Comparison of ENCODE assay signal across 26 mouse cellular contexts in the genomic region with DNA sequence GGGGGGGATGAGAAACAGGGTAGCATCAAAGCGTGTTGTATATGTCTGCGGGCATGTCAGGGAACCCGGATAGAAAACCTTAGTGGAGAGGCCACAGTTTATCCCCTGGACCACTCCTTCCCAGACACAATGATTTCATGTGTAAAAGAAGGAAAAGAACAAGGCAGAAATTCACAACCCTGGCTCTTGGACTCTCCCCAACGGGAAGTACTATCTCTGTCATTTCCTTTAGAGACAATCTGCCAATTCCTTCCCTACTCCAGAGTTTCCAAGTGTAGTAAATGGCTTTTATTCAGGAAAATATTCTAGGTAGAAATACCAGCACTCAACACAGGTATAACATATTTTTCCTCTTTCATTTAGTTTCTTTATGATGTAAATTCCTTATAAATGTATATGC.
DNase-seq lines count a peak whose midpoint lies in the region; ATAC-seq and TF ChIP-seq lines count a peak whose summit lies in the region.
"Had no signal": no experiment of that assay in that cellular context is flagged by ENCODE, and none has a peak within 500 bp of the region (broad histone marks: within the 10 kb centered on the region; RNA-seq: fewer than 3 reads in every experiment).

No protein-coding gene starts in this region.

- peak overlapping the region; percentile 61 for H3K27ac ChIP-seq in heart, embryonic 13.5 days (replicated peaks)
- peak overlapping the region; percentile 25; the same call in 1 of the 2 replicates for H3K27ac ChIP-seq in heart, postnatal 0 days (ENCODE audit: low read depth)
- no peak overlapping the region for H3K27ac ChIP-seq in heart, adult 2 months
- H3K27ac ChIP-seq in kidney, adult 2 months (ENCODE audit: insufficient read depth, low read depth, low read length): no peak overlapping the region
- H3K27ac ChIP-seq in stomach, embryonic 16.5 days (ENCODE audit: low read length): peak overlapping the region; percentile 52; the same call in 1 of the 2 replicates
- H3K27ac ChIP-seq: embryonic facial prominence, embryonic 12.5 days; embryonic facial prominence, embryonic 15.5 days; hindbrain, embryonic 12.5 days; hindbrain, embryonic 15.5 days had no signal

- H3K4me3 ChIP-seq in heart, embryonic 13.5 days: no peak overlapping the region
- no peak overlapping the region for H3K4me3 ChIP-seq in heart, postnatal 0 days (ENCODE audit: low read depth, low read length)
- H3K4me3 ChIP-seq in heart, adult 2 months: no peak overlapping the region
- no peak overlapping the region for H3K4me3 ChIP-seq in kidney, adult 2 months (ENCODE audit: insufficient read depth, low read depth, low read length)
- H3K4me3 ChIP-seq in stomach, embryonic 16.5 days (replicated peaks; ENCODE audit: low read length): no peak overlapping the region
- H3K4me3 ChIP-seq: embryonic facial prominence, embryonic 12.5 days; embryonic facial prominence, embryonic 15.5 days; hindbrain, embryonic 12.5 days; hindbrain, embryonic 15.5 days had no signal

- H3K79me2 ChIP-seq in heart, adult 2 months (replicated peaks; ENCODE audit: control insufficient read depth, insufficient read depth, low read length): no peaks in the 10 kb centered on the region

- no peaks in the 10 kb centered on the region for H3K36me3 ChIP-seq in heart, embryonic 13.5 days
- H3K36me3 ChIP-seq in heart, postnatal 0 days (replicated peaks; ENCODE audit: control insufficient read depth, insufficient read depth, low read length): no peaks in the 10 kb centered on the region
- H3K36me3 ChIP-seq in heart, adult 2 months (ENCODE audit: control insufficient read depth, insufficient read depth, low read length): no peaks in the 10 kb centered on the region
- H3K36me3 ChIP-seq in kidney, adult 2 months (ENCODE audit: control insufficient read depth, insufficient read depth, low read length): no peaks in the 10 kb centered on the region
- H3K36me3 ChIP-seq in stomach, embryonic 16.5 days (ENCODE audit: control insufficient read depth, insufficient read depth, low read length): no peaks in the 10 kb centered on the region
- H3K36me3 ChIP-seq: embryonic facial prominence, embryonic 12.5 days; embryonic facial prominence, embryonic 15.5 days; G1E; hindbrain, embryonic 12.5 days; hindbrain, embryonic 15.5 days had no signal

- H3K9ac ChIP-seq in heart, embryonic 13.5 days: no peak overlapping the region
- no peak overlapping the region for H3K9ac ChIP-seq in heart, postnatal 0 days (replicated peaks; ENCODE audit: low read depth, low read length)
- H3K9ac ChIP-seq in heart, adult 2 months (ENCODE audit: low read depth, low read length): no peak overlapping the region
- no peak overlapping the region for H3K9ac ChIP-seq in stomach, embryonic 16.5 days (ENCODE audit: low read length)
- H3K9ac ChIP-seq: embryonic facial prominence, embryonic 12.5 days; embryonic facial prominence, embryonic 15.5 days; forebrain, postnatal 0 days; hindbrain, embryonic 12.5 days; hindbrain, embryonic 15.5 days had no signal

- 57% methylated on average over 4 of the region's 4 CpGs for WGBS in heart, embryonic 13.5 days
- WGBS in heart, postnatal 0 days: 55% methylated on average over 4 of the region's 4 CpGs
- 34% methylated on average over 4 of the region's 4 CpGs for WGBS in heart, adult 2 months
- 69% methylated on average over 4 of the region's 4 CpGs for WGBS in kidney, adult 2 months
- WGBS in stomach, embryonic 16.5 days: 59% methylated on average over 4 of the region's 4 CpGs

- ATAC-seq in heart, embryonic 13.5 days (ENCODE audit: extremely low read depth, insufficient number of reproducible peaks, low FRiP score, low TSS enrichment): no peak
- no peak for ATAC-seq in heart, postnatal 0 days (ENCODE audit: insufficient read depth, low read depth)
- 0 out of 2 replicates have a peak, but pooled peaks have one; percentile 10 for ATAC-seq in stomach, embryonic 16.5 days (ENCODE audit: insufficient read depth, low FRiP score)
- ATAC-seq: forebrain, embryonic 14.5 days; forebrain, postnatal 0 days; intestine, postnatal 0 days; Patski had no signal

- H3K27me3 ChIP-seq in heart, embryonic 13.5 days (replicated peaks): no peaks in the 10 kb centered on the region
- H3K27me3 ChIP-seq in heart, postnatal 0 days (ENCODE audit: control insufficient read depth, insufficient read depth, low read length): no peaks in the 10 kb centered on the region
- H3K27me3 ChIP-seq in heart, adult 2 months (ENCODE audit: control insufficient read depth, insufficient read depth, low read length): no peaks in the 10 kb centered on the region
- no peaks in the 10 kb centered on the region for H3K27me3 ChIP-seq in kidney, adult 2 months (replicated peaks; ENCODE audit: control insufficient read depth, insufficient read depth, low read length)
- no peaks in the 10 kb centered on the region for H3K27me3 ChIP-seq in stomach, embryonic 16.5 days (ENCODE audit: control insufficient read depth, insufficient read depth, low read length)
- H3K27me3 ChIP-seq: CH12.LX; embryonic facial prominence, embryonic 12.5 days; embryonic facial prominence, embryonic 15.5 days; hindbrain, embryonic 12.5 days; hindbrain, embryonic 15.5 days; Patski had no signal

- no peak for TF ChIP-seq CTCF in heart, postnatal 0 days (IDR thresholded peaks at IDR 0.05; ENCODE audit: low read depth)
- TF ChIP-seq CTCF in heart, adult 2 months (IDR thresholded peaks at IDR 0.05): no peak
- TF ChIP-seq CTCF in kidney, adult 2 months (conservative IDR thresholded peaks at IDR 0.05; ENCODE audit: insufficient read depth, insufficient read length, low read depth, low read length): no peak

- peaks cover 7% of the 10 kb centered on the region for H3K9me3 ChIP-seq in heart, embryonic 13.5 days
- 0 out of 2 replicates have a peak, but pooled peaks cover 6% of the 10 kb centered on the region for H3K9me3 ChIP-seq in heart, postnatal 0 days (replicated peaks; ENCODE audit: control insufficient read depth, low read length)
- H3K9me3 ChIP-seq in stomach, embryonic 16.5 days (replicated peaks; ENCODE audit: control insufficient read depth, low read length): no peaks in the 10 kb centered on the region; the same call in 1 of the 2 replicates
- H3K9me3 ChIP-seq: embryonic facial prominence, embryonic 12.5 days; embryonic facial prominence, embryonic 15.5 days; G1E; hindbrain, embryonic 12.5 days; hindbrain, embryonic 15.5 days had no signal

- no peak overlapping the region for H3K4me2 ChIP-seq in heart, embryonic 13.5 days
- no peak overlapping the region for H3K4me2 ChIP-seq in heart, postnatal 0 days (ENCODE audit: low read depth, low read length)
- no peak overlapping the region for H3K4me2 ChIP-seq in stomach, embryonic 16.5 days (ENCODE audit: low read depth, low read length)
- H3K4me2 ChIP-seq: embryonic facial prominence, embryonic 12.5 days; embryonic facial prominence, embryonic 15.5 days; hindbrain, embryonic 12.5 days; hindbrain, embryonic 15.5 days had no signal

- no peak for TF ChIP-seq EP300 in heart, postnatal 0 days (IDR thresholded peaks at IDR 0.05; ENCODE audit: low read depth)
- TF ChIP-seq EP300 in heart, adult 2 months (IDR thresholded peaks at IDR 0.05; ENCODE audit: insufficient read depth, low read depth, low read length): no peak

- no peak for DNase-seq in heart, postnatal 36 days
- peak; percentile 34 for DNase-seq in heart, postnatal 0 days (ENCODE audit: low spot score)
- DNase-seq in heart, adult 2 months: no peak
- peak; percentile 11 for DNase-seq in kidney, adult 2 months
- DNase-seq in kidney, postnatal 10 days: no peak
- no peak for DNase-seq in lung, adult 18-20 months
- DNase-seq: adrenal gland, postnatal 14 days; B cell, adult 2 months; cerebellum, adult 11 months; cerebellum, adult 2 months; cerebellum, adult 9-11 months; cerebellum, postnatal 25 days; forebrain, postnatal 0 days; gastrocnemius, postnatal 25 days; kidney, adult 8-10 months had no signal

- intact Hi-C loops in heart, postnatal 36 days (cut with DNase I): no loop called here
- intact Hi-C loops in heart, adult 2 months (cut with DNase I): no loop called here

- no peak for TF ChIP-seq POLR2A in heart, adult 2 months (IDR thresholded peaks at IDR 0.05; ENCODE audit: insufficient read depth, low read depth, low read length)
- no peak for TF ChIP-seq POLR2A in kidney, adult 2 months (IDR thresholded peaks at IDR 0.05; ENCODE audit: low read depth, low read length)

- peaks cover 16% of the 10 kb centered on the region for H3K4me1 ChIP-seq in heart, embryonic 13.5 days
- 0 out of 2 replicates have a peak, but pooled peaks cover 4% of the 10 kb centered on the region for H3K4me1 ChIP-seq in heart, postnatal 0 days (ENCODE audit: control insufficient read depth, insufficient read depth)
- no peaks in the 10 kb centered on the region for H3K4me1 ChIP-seq in heart, adult 2 months (ENCODE audit: control insufficient read depth, insufficient read depth, low read length)
- no peaks in the 10 kb centered on the region for H3K4me1 ChIP-seq in kidney, adult 2 months (ENCODE audit: control insufficient read depth, insufficient read depth, low read length)
- H3K4me1 ChIP-seq in stomach, embryonic 16.5 days (ENCODE audit: control insufficient read depth, insufficient read depth, low read length): 0 out of 2 replicates have a peak, but pooled peaks cover 4% of the 10 kb centered on the region
- H3K4me1 ChIP-seq: embryonic facial prominence, embryonic 12.5 days; embryonic facial prominence, embryonic 15.5 days; hindbrain, embryonic 12.5 days; hindbrain, embryonic 15.5 days had no signal

Comparison
In these comparisons a context has a peak if more than half of its experiments do, and no peak if none do; other contexts are left out.
1. H3K27ac ChIP-seq: peak in heart, embryonic 13.5 days (single experiment), heart, postnatal 0 days (single experiment) and stomach, embryonic 16.5 days (single experiment); none in heart, adult 2 months (single experiment) and kidney, adult 2 months (single experiment).
2. DNase-seq: peak in heart, postnatal 0 days (single experiment) and kidney, adult 2 months (single experiment); none in heart, postnatal 36 days (0 of 2), heart, adult 2 months (0 of 2), kidney, postnatal 10 days (single experiment) and lung, adult 18-20 months (0 of 2).